Mouse (Mus musculus) mesoderm, embryonic 11.5 days (tissue): Measurements from ENCODE around the gene Baz1b.
A peak's percentile ranks its signal among the peaks of the same experiment; 100 is the strongest.

Experiments
- DNase-seq: peaks from one replicate; pipeline ENCODE4 v3.0.0-alpha.2; 2012; ENCODE audit warnings: low read depth, low spot score

Baz1b gene

DNA sequence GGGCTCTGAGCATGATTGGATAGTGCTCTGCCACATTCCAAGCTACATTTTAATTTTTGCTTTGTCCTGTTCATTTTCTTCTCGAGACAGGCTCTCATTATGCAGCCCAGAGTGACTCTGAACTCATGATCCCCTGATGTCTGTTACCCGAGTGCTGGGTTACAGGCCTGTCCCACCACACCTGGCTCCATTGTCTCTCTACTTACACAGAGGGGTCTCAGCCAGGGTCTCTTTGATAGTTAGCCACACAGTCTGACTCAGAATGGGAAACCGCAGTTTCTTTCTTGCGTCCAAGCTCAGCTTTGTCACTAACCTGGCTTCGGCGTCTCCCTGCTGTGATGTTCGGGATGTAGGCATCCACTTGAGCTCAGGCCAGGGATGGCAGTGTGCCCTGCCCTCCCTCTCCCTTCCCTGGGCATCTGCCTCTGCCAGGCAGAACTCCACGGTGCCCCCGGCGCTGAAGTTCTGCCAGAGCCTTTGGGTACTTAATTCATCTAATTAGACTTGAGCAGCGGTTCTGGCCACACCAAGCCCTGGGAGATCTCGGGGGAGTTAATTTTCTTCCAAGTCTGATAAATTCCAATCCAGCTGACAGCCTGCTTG, 84.6 kb downstream of the Baz1b start:
- DNase-seq = no peak

DNA sequence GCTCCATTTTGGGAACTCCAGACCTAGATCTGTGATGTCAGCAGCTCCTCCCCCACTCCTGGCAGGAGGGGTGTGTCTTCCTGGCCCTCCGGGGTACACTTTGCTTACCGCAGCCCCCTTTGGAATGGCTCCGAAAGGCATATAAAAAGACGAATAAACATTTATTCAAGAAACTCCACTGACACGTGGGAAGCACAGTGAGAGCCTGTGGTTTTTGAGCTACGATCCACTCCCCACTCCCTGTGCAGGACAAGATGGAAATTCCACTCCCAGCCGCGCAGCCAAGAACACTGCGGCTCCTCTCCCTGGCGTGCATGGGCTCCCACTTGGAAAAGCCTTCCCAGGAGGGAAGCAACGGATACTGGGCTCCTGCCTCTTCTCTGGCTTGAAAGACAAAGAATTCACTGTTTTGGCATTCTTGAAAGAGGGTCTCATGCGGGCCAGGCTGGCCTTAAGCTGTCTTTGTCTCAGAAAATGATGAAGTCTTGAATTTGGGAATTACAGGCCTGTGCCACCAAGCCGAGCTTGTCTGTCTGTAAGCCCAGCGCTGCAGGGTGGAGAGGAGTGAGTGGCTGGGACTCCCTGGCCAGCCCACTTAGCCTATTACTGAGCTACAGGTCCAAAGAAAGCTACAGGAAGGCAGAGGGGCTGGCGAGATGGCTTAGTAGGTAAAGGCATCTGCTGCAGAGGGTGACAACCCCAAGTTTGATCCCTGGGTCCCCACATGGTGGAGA, 87.8 kb downstream of the Baz1b start:
- peak; percentile 39 for DNase-seq

DNA sequence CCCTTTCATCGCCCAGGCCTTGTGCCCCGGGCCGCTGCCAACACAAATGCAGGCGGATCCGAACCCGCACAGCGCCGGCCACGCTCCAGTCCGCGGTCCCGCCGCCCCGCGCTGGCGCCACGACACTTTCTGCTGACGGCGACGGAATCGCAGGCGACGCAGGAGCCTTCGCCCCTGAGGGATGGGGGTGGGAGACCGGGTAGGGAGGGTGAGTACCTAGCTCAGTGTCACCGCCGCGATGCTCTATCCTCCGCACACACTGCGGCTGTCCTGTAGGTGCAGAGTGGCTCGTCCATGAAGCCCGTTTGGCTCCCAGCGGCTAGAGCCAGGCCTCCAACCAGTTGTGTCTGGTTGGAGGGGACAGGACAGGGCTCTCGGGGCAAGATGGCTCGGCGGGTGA, 89.5 kb downstream of the Baz1b start:
- no peak for DNase-seq

DNA sequence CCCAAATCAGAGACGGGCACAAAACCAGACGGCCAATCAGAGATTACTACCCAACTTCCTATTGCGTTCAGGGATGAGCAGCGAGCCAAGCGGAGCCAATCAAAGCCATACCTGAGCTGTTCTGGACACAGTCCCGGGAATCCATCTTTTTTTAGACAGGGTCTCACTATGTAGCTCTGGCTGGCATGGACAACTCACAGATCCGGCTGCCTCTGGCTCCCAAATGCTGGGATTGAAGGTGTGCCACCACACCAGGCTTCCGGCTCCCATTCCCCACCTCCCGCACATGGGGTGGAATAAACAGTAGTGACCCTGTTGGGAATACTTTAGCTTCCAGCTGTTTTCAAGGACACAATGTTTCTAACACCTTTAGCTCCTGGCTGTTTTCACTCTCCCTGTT, 93.2 kb downstream of the Baz1b start:
- no peak for DNase-seq

DNA sequence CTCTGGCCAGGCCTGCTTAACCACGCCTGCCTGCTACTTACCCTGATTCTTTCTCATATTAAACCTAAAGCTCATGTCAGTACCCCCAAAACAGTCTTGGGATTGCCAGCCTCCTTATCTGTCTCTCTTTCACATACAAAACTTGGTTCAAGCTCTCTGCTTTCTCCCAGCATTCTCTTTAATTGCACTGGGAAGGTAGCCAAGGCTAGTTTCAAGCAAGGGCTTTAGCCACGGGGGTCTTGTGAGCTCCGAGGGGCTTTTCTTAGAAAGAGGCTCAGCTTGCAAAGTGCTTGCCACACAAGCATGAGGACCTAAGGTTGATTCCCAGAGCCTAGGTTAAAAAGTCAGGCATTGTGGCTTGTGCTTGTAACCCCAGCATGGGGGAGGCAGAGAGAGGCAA, 98.1 kb downstream of the Baz1b start:
- no peak for DNase-seq

DNA sequence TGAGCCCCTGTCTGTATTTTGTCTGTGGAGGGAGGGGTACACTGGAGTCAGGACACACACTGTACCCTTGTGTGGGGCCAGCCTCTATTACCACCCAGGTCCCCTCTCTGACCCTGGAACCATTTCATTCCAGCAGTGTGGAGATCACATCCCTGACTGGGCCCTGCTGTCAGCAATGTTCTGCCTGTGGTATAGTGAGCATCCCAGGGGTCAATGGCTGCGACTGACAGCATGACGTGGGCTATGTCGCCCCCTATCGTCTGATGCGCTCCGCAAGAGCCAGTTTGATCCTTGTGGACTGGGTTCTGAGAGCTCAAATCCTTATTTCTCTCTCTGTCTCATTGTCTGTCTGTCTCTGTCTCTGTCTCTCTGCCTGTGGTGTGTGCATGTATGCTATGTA, 99.1 kb downstream of the Baz1b start:
- DNase-seq = peak; percentile 85

DNA sequence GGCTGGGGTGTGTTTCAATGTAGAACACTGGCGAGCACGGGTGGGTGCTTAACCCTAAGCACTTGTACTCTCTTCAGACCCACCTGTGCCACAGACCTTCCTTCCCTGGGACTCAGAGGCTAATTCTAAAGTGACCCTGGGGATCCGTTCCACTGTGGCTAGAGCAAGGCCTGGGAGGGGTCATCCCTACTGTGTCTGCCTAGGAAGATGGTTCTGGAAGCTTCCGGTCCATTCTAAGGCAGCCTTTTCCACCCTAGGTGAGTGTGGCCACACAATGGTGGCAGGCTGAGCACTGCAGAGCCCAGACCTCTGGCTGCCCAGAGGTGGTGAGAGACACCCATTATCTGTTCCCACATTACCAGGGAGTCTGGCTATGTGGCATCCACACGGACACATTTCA, 99.9 kb downstream of the Baz1b start:
- no peak for DNase-seq

DNA sequence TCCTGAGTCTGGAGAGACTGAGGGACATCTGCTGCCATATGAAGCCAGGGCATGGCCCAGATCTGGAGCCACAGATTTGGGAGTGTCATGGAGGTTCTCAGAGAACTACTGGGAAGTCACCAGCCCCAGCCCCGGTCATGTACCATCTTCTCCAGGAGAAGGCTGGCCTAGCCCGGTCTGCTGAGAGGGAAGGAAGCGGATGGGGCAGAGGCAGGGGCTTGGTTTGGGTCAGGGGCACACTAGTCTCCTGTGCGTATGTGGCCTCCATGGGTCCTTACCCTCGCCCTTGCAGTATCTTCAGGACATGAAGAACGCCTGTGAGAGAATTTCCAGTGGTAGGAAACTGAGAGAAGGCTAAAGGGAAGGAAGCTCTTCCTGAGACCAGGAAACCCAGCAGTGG, 103.6 kb downstream of the Baz1b start:
- no peak for DNase-seq

DNA sequence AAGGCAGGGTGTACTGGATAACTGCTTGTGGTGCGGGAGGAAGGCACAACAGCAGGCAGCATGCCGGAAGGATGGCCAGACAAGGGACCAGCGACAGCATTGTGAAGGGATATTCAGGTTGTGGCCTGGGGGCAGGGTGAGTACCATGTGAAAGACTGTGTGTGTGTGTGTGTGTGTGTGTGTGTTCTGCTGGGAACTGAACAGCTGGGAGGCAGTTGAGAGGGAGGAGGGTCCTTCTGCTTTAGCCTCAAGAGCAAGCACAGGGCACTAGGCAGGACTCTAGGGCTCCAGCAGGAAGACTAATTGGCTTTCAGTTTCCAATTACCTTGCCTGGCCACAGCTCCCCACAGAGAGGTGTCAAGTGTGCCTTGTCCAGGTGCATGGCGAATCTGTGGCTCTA, 104.1 kb downstream of the Baz1b start:
- no peak for DNase-seq

DNA sequence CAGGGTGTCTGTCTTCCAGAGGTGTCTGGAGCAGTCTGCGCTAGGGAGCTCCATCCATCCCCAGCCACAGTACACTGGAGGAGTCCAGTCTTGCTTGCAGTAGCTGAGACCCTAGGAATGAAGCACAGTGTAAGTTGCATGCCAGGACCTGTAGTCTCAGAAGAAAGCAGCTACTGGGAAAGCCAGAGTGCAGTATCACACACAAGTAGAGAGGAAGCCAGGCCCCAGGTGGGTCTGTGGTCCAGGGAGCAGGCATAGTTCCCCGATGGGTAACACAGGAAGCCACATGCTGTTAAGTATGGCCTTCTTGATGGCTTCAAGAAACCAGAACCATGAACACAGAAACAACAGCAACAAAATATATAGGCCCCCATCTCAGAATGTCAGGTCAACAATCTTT, 104.9 kb downstream of the Baz1b start:
- DNase-seq = no peak
